Mouse (Mus musculus) ES-Bruce4 (cell line): ENCODE measurements around the gene Traf7.

ENCODE experiments used
- CTCF ChIP-seq: IDR thresholded peaks from one replicate; pipeline ENCODE4 v1.8.1; 2011; ENCODE audit warnings: low read depth, low read length
- EP300 ChIP-seq: IDR thresholded peaks from 2 replicates; pipeline ENCODE4 v1.6.1; 2011; ENCODE audit warnings: low read depth, low read length; ENCODE audit not compliant: insufficient read depth
- POLR2A ChIP-seq: IDR thresholded peaks from one replicate; pipeline ENCODE4 v1.8.1; 2011; ENCODE audit warnings: low read length; ENCODE audit not compliant: insufficient read depth

DNA sequence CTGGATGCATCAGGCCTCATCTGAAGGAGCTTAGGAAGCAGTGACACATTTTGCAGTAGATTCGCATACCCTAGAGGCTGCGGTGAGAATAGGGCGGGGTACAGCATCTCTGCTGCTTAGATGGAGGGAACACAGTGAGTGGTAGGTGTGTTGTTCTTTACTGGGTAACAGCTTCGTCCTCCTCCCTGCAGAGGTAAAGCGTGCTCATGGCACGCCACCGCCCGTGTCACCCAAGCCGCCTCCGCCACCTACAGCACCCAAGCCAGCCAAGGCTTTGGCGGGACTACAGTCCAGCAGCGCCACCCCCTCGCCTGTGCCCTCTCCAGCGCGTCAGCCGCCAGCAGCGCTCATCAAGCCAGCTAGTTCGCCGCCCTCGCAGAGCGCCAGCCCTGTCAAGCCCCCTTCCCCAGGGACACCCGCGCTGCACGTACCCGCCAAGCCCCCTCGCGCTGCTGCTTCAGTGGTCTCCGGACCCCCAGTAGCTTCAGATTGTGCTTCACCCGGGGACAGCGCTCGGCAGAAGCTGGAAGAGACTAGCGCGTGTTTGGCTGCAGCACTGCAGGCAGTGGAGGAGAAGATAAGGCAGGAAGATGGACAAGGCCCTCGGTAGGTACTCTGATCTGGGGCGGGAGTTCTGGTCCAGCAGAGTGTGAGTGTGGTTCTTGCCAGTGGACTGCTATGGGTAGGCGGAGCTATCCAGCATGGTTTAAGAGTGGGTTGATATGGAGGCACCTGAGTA, 21.2 kb downstream of the Traf7 start:
- TF ChIP-seq CTCF (no peak), EP300 (no peak), POLR2A (no peak)
